Mouse (Mus musculus): ENCODE data around the gene Chrm4. TPM values are rescaled to one million over a fixed set of nuclear protein-coding genes. Genes with fewer than 3 reads are reported as not detected.

Chrm4 gene
- total RNA-seq, 2 experiments from 2014 or later, result 44.0 to 51.3 TPM

Small RNAs within 50 kb of the gene (microRNA-seq; reads per million reads assigned to microRNA genes)
- not detected for gene Mir6999

Other genes with a start within 250 kb of the Chrm4 start
- 10 to 100 TPM; 87.6 to 88.1 TPM for gene Atg13, start 216.7 kb upstream of the Chrm4 start, total RNA-seq (2021)
- gene Harbi1, start 216.4 kb upstream of the Chrm4 start, total RNA-seq (2021), result 1 to 10 TPM; 6.7 to 7.4 TPM
- 10 to 100 TPM; 52.6 to 55.5 TPM for gene Ambra1, start 197.1 kb upstream of the Chrm4 start, total RNA-seq (2021)
- 10 to 100 TPM; 15.6 to 23.5 TPM for gene Mdk, start 5.0 kb downstream of the Chrm4 start, total RNA-seq (2021)
- not detected for gene Gm9821, start 18.5 kb downstream of the Chrm4 start, total RNA-seq (2021)
- 100 to 1,000 TPM; 503 to 538 TPM for gene Dgkz, start 48.6 kb downstream of the Chrm4 start, total RNA-seq (2021)
- 1 to 10 TPM; 2.6 to 2.8 TPM for gene Creb3l1, start 97.3 kb downstream of the Chrm4 start, total RNA-seq (2021)
- 100 to 1,000 TPM in 1 of 2 experiments, 10 to 100 TPM in 1; 97.1 to 126 TPM for gene Phf21a, start 165.9 kb downstream of the Chrm4 start, total RNA-seq (2021)

Measured in left cerebral cortex, postnatal 36 days (tissue).